Mouse (Mus musculus) hindbrain, embryonic 10.5 days (tissue): ENCODE measurements around the gene 5730596B20Rik. TPM values are rescaled to one million over a fixed set of nuclear protein-coding genes. Genes with fewer than 3 reads are reported as not detected.

ENCODE experiments used
- DNase-seq: peaks from one replicate; pipeline ENCODE4 v3.0.0-alpha.2; 2017; ENCODE audit warnings: low spot score
- H3K27ac ChIP-seq: fragments of 300-500 bp; sonication (generic); 2 replicates; pipeline ENCODE4 v1.5.1; 2016; ENCODE audit warnings: mild to moderate bottlenecking, moderate library complexity
- H3K27me3 ChIP-seq: fragments of 300-500 bp; sonication (generic); 2 replicates; pipeline ENCODE4 v1.6.1; 2016; ENCODE audit warnings: mild to moderate bottlenecking; ENCODE audit not compliant: poor library complexity, insufficient read depth, severe bottlenecking
- H3K36me3 ChIP-seq: fragments of 300-500 bp; sonication (generic); 2 replicates; pipeline ENCODE4 v1.6.1; 2016; ENCODE audit warnings: mild to moderate bottlenecking, moderate library complexity
- H3K4me1 ChIP-seq: fragments of 300-500 bp; sonication (generic); replicated peaks from 2 replicates; pipeline ENCODE4 v1.6.1; 2016; ENCODE audit warnings: mild to moderate bottlenecking
- H3K4me3 ChIP-seq: fragments of 300-500 bp; sonication (generic); 2 replicates; pipeline ENCODE4 v1.5.1; 2016; ENCODE audit warnings: mild to moderate bottlenecking, moderate library complexity
- H3K9me3 ChIP-seq: fragments of 300-500 bp; sonication (generic); 2 replicates; pipeline ENCODE4 v1.6.1; 2016; ENCODE audit warnings: mild to moderate bottlenecking, moderate library complexity
- WGBS: fragments of 180-500 bp; shearing (Covaris S2); methylation state at CpG from one replicate; pipeline ENCODE4 v1.1.7; 2016; 5-methylcytosine and 5-hydroxymethylcytosine counted together
- polyA plus RNA-seq: library from polyadenylated mRNA; unstranded; fragments of >200 nt; fragmentation: Nextera tagmentation; extraction: Ambion mirVana; gene quantifications from 2 replicates; pipeline ENCODE4 v1.2.1, GENCODE M21; 2016

Gene 5730596B20Rik
- polyA plus RNA-seq, 1 experiment from 2014 or later: 3.6 TPM

- Histone ChIP-seq H3K36me3 (no peaks in the 10 kb centered on the region), H3K4me3 (no peak overlapping the region), H3K9me3 (no peaks in the 10 kb centered on the region), H3K27ac (no peak overlapping the region), H3K27me3 (peaks cover 100% of the 10 kb centered on the region), H3K4me1 (no peaks in the 10 kb centered on the region; the same call in 1 of the 2 replicates)
- WGBS: 9% methylated on average over 10 of the region's 10 CpGs
- DNase-seq: no peak
Observed at GRCm38 (mm10) chr6:52183311-52184080, 6.2 kb downstream of the 5730596B20Rik start.

- H3K4me3 ChIP-seq: 0 out of 2 replicates have a peak overlapping the region, but pooled peaks have one; percentile 20
Observed at GRCm38 (mm10) chr6:52184668-52185067, 7.4 kb downstream of the 5730596B20Rik start.

GRCm38 (mm10) chr6:52185222-52185621, 7.9 kb downstream of the 5730596B20Rik start:
- 0 out of 2 replicates have a peak overlapping the region, but pooled peaks have one; percentile 20 for H3K4me3 ChIP-seq

More at GRCm38 (mm10) chr6:52184668-52185067, 7.4 kb downstream of the 5730596B20Rik start:
- H3K9me3 ChIP-seq: no peaks in the 10 kb centered on the region
- WGBS: 4% methylated on average over 6 of the region's 6 CpGs
- no peaks in the 10 kb centered on the region; the same call in 1 of the 2 replicates for H3K4me1 ChIP-seq
- peak overlapping the region; percentile 23; the same call in 1 of the 2 replicates for H3K27ac ChIP-seq
- H3K36me3 ChIP-seq: no peaks in the 10 kb centered on the region
- DNase-seq: no peak
- H3K27me3 ChIP-seq: peaks cover 100% of the 10 kb centered on the region

GRCm38 (mm10) chr6:52185834-52186233, 8.5 kb downstream of the 5730596B20Rik start:
- no peak overlapping the region for H3K4me3 ChIP-seq
- H3K4me1 ChIP-seq: peaks cover 2% of the 10 kb centered on the region
- H3K27ac ChIP-seq: no peak overlapping the region
- DNase-seq: no peak
- no peaks in the 10 kb centered on the region for H3K9me3 ChIP-seq
- no peaks in the 10 kb centered on the region for H3K36me3 ChIP-seq
- peaks cover 100% of the 10 kb centered on the region for H3K27me3 ChIP-seq
- whole genome bisulfite sequencing: 6% methylated on average over 3 of the region's 3 CpGs

More at GRCm38 (mm10) chr6:52185222-52185621, 7.9 kb downstream of the 5730596B20Rik start:
- no peak for DNase-seq
- Histone ChIP-seq H3K27me3 (peaks cover 100% of the 10 kb centered on the region), H3K4me1 (no peaks in the 10 kb centered on the region; the same call in 1 of the 2 replicates), H3K36me3 (no peaks in the 10 kb centered on the region), H3K27ac (no peak overlapping the region), H3K9me3 (no peaks in the 10 kb centered on the region)
- 2% methylated on average over 19 of the region's 19 CpGs for WGBS

GRCm38 (mm10) chr6:52186500-52186899, 9.2 kb downstream of the 5730596B20Rik start:
- Histone ChIP-seq H3K9me3 (no peaks in the 10 kb centered on the region), H3K27me3 (peaks cover 100% of the 10 kb centered on the region), H3K36me3 (no peaks in the 10 kb centered on the region), H3K4me1 (peaks cover 8% of the 10 kb centered on the region), H3K4me3 (no peak overlapping the region), H3K27ac (no peak overlapping the region)
- WGBS: 16% methylated on average over 1 of the region's 1 CpGs
- DNase-seq: no peak

GRCm38 (mm10) chr6:52189172-52189591, 11.9 kb downstream of the 5730596B20Rik start:
- Histone ChIP-seq H3K9me3 (no peaks in the 10 kb centered on the region), H3K4me3 (no peak overlapping the region), H3K27ac (no peak overlapping the region), H3K4me1 (peaks cover 17% of the 10 kb centered on the region), H3K36me3 (no peaks in the 10 kb centered on the region), H3K27me3 (peaks cover 100% of the 10 kb centered on the region)
- WGBS: 4% methylated on average over 5 of the region's 5 CpGs
- no peak for DNase-seq

- Histone ChIP-seq H3K27me3 (peaks cover 100% of the 10 kb centered on the region), H3K9me3 (no peaks in the 10 kb centered on the region), H3K4me1 (peaks cover 17% of the 10 kb centered on the region), H3K27ac (no peak overlapping the region), H3K4me3 (peak overlapping the region; percentile 55; the same call in 1 of the 2 replicates), H3K36me3 (no peaks in the 10 kb centered on the region)
- WGBS: 4% methylated on average over 8 of the region's 8 CpGs
- DNase-seq: no peak
Observed at GRCm38 (mm10) chr6:52189909-52190308, 12.6 kb downstream of the 5730596B20Rik start.

- H3K36me3 ChIP-seq: no peaks in the 10 kb centered on the region
- H3K27me3 ChIP-seq: peaks cover 100% of the 10 kb centered on the region
- WGBS: under 1% methylated on average over 23 of the region's 23 CpGs
- peak overlapping the region; percentile 55; the same call in 1 of the 2 replicates for H3K4me3 ChIP-seq
- peaks cover 17% of the 10 kb centered on the region for H3K4me1 ChIP-seq
- H3K9me3 ChIP-seq: no peaks in the 10 kb centered on the region
- no peak overlapping the region for H3K27ac ChIP-seq
- DNase-seq: no peak
Observed at GRCm38 (mm10) chr6:52190410-52190809, 13.1 kb downstream of the 5730596B20Rik start.

GRCm38 (mm10) chr6:52190906-52191810, 13.9 kb downstream of the 5730596B20Rik start, which contains the start of gene Hoxa4:
Gene Hoxa4 (minus strand): TSS chr6:52191753.
- peaks cover 100% of the 10 kb centered on the region for H3K27me3 ChIP-seq
- peak within 1 kb of the TSS; percentile 69 for H3K27ac ChIP-seq
- WGBS: 2% methylated on average over 92 of the region's 102 CpGs
- peak within 1 kb of the TSS; percentile 55 for H3K4me3 ChIP-seq
- H3K9me3 ChIP-seq: no peaks in the 10 kb centered on the region
- no peak for DNase-seq
- H3K4me1 ChIP-seq: peaks cover 17% of the 10 kb centered on the region
- H3K36me3 ChIP-seq: no peaks in the 10 kb centered on the region

- peak; percentile 80 for DNase-seq
- H3K4me3 ChIP-seq: peak overlapping the region; percentile 55
- no peaks in the 10 kb centered on the region for H3K36me3 ChIP-seq
- H3K27ac ChIP-seq: 0 out of 2 replicates have a peak overlapping the region, but pooled peaks have one; percentile 8
- peaks cover 100% of the 10 kb centered on the region for H3K27me3 ChIP-seq
- WGBS: under 1% methylated on average over 41 of the region's 55 CpGs
- H3K9me3 ChIP-seq: no peaks in the 10 kb centered on the region
- H3K4me1 ChIP-seq: peaks cover 17% of the 10 kb centered on the region
Observed at GRCm38 (mm10) chr6:52191860-52192550, 14.7 kb downstream of the 5730596B20Rik start.

- Histone ChIP-seq H3K9me3 (no peaks in the 10 kb centered on the region), H3K36me3 (no peaks in the 10 kb centered on the region), H3K27ac (no peak overlapping the region), H3K4me1 (peaks cover 17% of the 10 kb centered on the region), H3K27me3 (peaks cover 100% of the 10 kb centered on the region), H3K4me3 (no peak overlapping the region)
- DNase-seq: no peak
- 3% methylated on average over 10 of the region's 10 CpGs for WGBS
Observed at GRCm38 (mm10) chr6:52194690-52195089, 17.4 kb downstream of the 5730596B20Rik start.

GRCm38 (mm10) chr6:52196811-52197210, 19.5 kb downstream of the 5730596B20Rik start:
- no peak for DNase-seq
- no peaks in the 10 kb centered on the region for H3K36me3 ChIP-seq
- no peaks in the 10 kb centered on the region for H3K9me3 ChIP-seq
- no peak overlapping the region for H3K27ac ChIP-seq
- 2% methylated on average over 9 of the region's 9 CpGs for WGBS
- peaks cover 100% of the 10 kb centered on the region for H3K27me3 ChIP-seq
- H3K4me1 ChIP-seq: peaks cover 6% of the 10 kb centered on the region
- H3K4me3 ChIP-seq: no peak overlapping the region
